In the genomic region with DNA sequence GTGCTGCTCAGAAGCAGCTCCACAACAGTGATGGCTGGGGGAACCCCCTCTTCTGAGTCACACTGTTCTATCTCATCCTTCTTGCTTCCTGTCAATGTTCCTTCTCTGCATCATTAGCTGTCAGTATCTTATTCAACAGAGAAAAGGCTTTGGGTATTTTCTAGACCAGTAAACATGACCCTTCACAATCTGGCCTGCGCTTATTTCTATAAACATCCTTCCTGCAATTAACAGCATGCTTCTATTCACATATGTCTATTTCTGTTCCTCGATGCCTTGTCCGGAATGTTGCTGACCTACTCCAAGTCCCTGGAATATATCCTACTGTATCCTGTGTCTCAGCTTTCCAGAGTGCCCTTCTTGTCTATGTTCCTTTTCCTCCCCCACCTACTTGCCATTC, we compare ENCODE assay signal across 25 mouse cellular contexts.
DNase-seq lines count a peak whose midpoint lies in the region; ATAC-seq and TF ChIP-seq lines count a peak whose summit lies in the region.
"Had no signal": no experiment of that assay in that cellular context is flagged by ENCODE, and none has a peak within 500 bp of the region (broad histone marks: within the 10 kb centered on the region; RNA-seq: fewer than 3 reads in every experiment).

No protein-coding gene starts in this region.

- no peak for TF ChIP-seq POLR2A in CH12.LX (IDR thresholded peaks at IDR 0.05; ENCODE audit: low read depth, low read length)

- H3K27me3 ChIP-seq in liver, embryonic 16.5 days (ENCODE audit: control insufficient read depth, insufficient read depth, low read depth, low read length) = no peaks in the 10 kb centered on the region
- no peaks in the 10 kb centered on the region for H3K27me3 ChIP-seq in CH12.LX (replicated peaks)
- H3K27me3 ChIP-seq in hindbrain, postnatal 0 days (ENCODE audit: insufficient read depth, low read length) = no peaks in the 10 kb centered on the region
- H3K27me3 ChIP-seq: embryonic facial prominence, embryonic 15.5 days; forebrain, embryonic 12.5 days had no signal

- dilution Hi-C loops in CH12.LX (cut with MboI; ENCODE audit: extremely low pct_ligation_motif_present, extremely low pct_unique_long_range_greater_than_20kb, low sequenced_read_pairs) = no loop called here

- ATAC-seq in liver, embryonic 16.5 days (ENCODE audit: low read depth) = 0 out of 2 replicates have a peak, but pooled peaks have one; percentile 9
- no peak for ATAC-seq in hindbrain, postnatal 0 days
- ATAC-seq: activated CD4-positive, CD25-positive, alpha-beta regulatory T cell, adult 4 months; forebrain, embryonic 14.5 days; forebrain, embryonic 16.5 days; Patski had no signal

- in situ Hi-C loops in CH12.LX (cut with MboI; ENCODE audit: low pct_ligation_motif_present, low pct_unique_long_range_greater_than_20kb, low sequenced_read_pairs) = no loop called here

- no peaks in the 10 kb centered on the region for H3K36me3 ChIP-seq in liver, embryonic 16.5 days (ENCODE audit: control insufficient read depth, insufficient read depth)
- H3K36me3 ChIP-seq in CH12.LX (replicated peaks in 1 of 2; ENCODE audit: control insufficient read depth in 1 of 2, insufficient read depth in 1 of 2, low read length in 1 of 2) = no peaks in the 10 kb centered on the region
- H3K36me3 ChIP-seq in hindbrain, postnatal 0 days (ENCODE audit: insufficient read depth, low read length) = no peaks in the 10 kb centered on the region
- H3K36me3 ChIP-seq: embryonic facial prominence, embryonic 13.5 days; embryonic facial prominence, embryonic 15.5 days; forebrain, embryonic 10.5 days; forebrain, embryonic 12.5 days; G1E had no signal

- DNase-seq in liver (no peak), CH12.LX (ENCODE audit: extremely low read depth) (peak; percentile 6)
- peak; percentile 26 for DNase-seq in brain, adult 2 months (ENCODE audit: low read depth, low spot score)
- DNase-seq in hindbrain, postnatal 0 days (ENCODE audit: low spot score) = no peak
- DNase-seq: adrenal gland, adult 8-10 months; adrenal gland, postnatal 14 days; adrenal gland, postnatal 36 days; cerebellum, adult 11 months; cerebellum, adult 18-20 months; cerebellum, adult 8-10 months; cerebellum, adult 9-11 months; cerebellum, postnatal 14 days; cerebellum, postnatal 36 days; embryo, embryonic 11 days had no signal

- TF ChIP-seq EP300 in CH12.LX (IDR thresholded peaks at IDR 0.05; ENCODE audit: low read length) = no peak

- H3K4me3 ChIP-seq in liver, embryonic 16.5 days (ENCODE audit: low read depth, low read length) = no peak overlapping the region
- no peak overlapping the region for H3K4me3 ChIP-seq in CH12.LX (replicated peaks in 1 of 3; ENCODE audit: low read depth in 2 of 3, low read length in 2 of 3, poor library complexity in 1 of 3)
- H3K4me3 ChIP-seq in hindbrain, postnatal 0 days (ENCODE audit: low read length) = no peak overlapping the region
- H3K4me3 ChIP-seq: embryonic facial prominence, embryonic 13.5 days; embryonic facial prominence, embryonic 15.5 days; erythroblast, embryonic 14.5 days; forebrain, embryonic 10.5 days; forebrain, embryonic 12.5 days had no signal

- TF ChIP-seq RAD21 in CH12.LX (IDR thresholded peaks at IDR 0.05; ENCODE audit: low read depth, low read length) = no peak

- no peak overlapping the region for H3K27ac ChIP-seq in liver, embryonic 16.5 days (ENCODE audit: low read length)
- H3K27ac ChIP-seq in CH12.LX (ENCODE audit: insufficient read depth, low read depth) = no peak overlapping the region
- H3K27ac ChIP-seq in hindbrain, postnatal 0 days = no peak overlapping the region
- H3K27ac ChIP-seq: embryonic facial prominence, embryonic 13.5 days; embryonic facial prominence, embryonic 15.5 days; forebrain, embryonic 10.5 days; forebrain, embryonic 12.5 days had no signal

- H3K79me2 ChIP-seq in CH12.LX (replicated peaks; ENCODE audit: control insufficient read depth, extremely low read depth, insufficient read depth, poor library complexity, severe bottlenecking) = no peaks in the 10 kb centered on the region

- H3K9me3 ChIP-seq in liver, embryonic 16.5 days (replicated peaks; ENCODE audit: control insufficient read depth, low read length) = no peaks in the 10 kb centered on the region
- no peaks in the 10 kb centered on the region for H3K9me3 ChIP-seq in CH12.LX (replicated peaks; ENCODE audit: low read length)
- H3K9me3 ChIP-seq in hindbrain, postnatal 0 days (ENCODE audit: low read length) = no peaks in the 10 kb centered on the region
- H3K9me3 ChIP-seq: embryonic facial prominence, embryonic 13.5 days; embryonic facial prominence, embryonic 15.5 days; forebrain, embryonic 10.5 days; forebrain, embryonic 12.5 days; G1E had no signal

- TF ChIP-seq CTCF in CH12.LX (conservative IDR thresholded peaks at IDR 0.05 in 1 of 2, IDR thresholded peaks at IDR 0.05 in 1 of 2; ENCODE audit: low read depth in 2 of 2, low read length in 2 of 2) = no peak
- TF ChIP-seq CTCF in hindbrain, postnatal 0 days (IDR thresholded peaks at IDR 0.05; ENCODE audit: low read depth) = no peak

- no peaks in the 10 kb centered on the region for H3K4me1 ChIP-seq in liver, embryonic 16.5 days (ENCODE audit: control insufficient read depth, low read depth, low read length)
- H3K4me1 ChIP-seq in CH12.LX (ENCODE audit: control insufficient read depth in 1 of 2, insufficient read depth in 2 of 2) = peaks cover 0 to 9% of the 10 kb centered on the region in 2 experiments; a peak in 2 of 4 replicates
- peaks cover 2% of the 10 kb centered on the region; the same call in 1 of the 2 replicates for H3K4me1 ChIP-seq in hindbrain, postnatal 0 days (ENCODE audit: insufficient read depth, low read length)
- H3K4me1 ChIP-seq: embryonic facial prominence, embryonic 13.5 days; embryonic facial prominence, embryonic 15.5 days had no signal

- H3K4me2 ChIP-seq in liver, embryonic 16.5 days (ENCODE audit: low read depth, low read length) = no peak overlapping the region
- no peak overlapping the region for H3K4me2 ChIP-seq in CH12.LX (ENCODE audit: insufficient read depth, low read depth, poor library complexity, severe bottlenecking)
- no peak overlapping the region for H3K4me2 ChIP-seq in hindbrain, postnatal 0 days (ENCODE audit: low read depth, low read length)
- H3K4me2 ChIP-seq: embryonic facial prominence, embryonic 13.5 days; embryonic facial prominence, embryonic 15.5 days; forebrain, embryonic 12.5 days had no signal

- H3K9ac ChIP-seq in liver, embryonic 16.5 days (ENCODE audit: low read depth, low read length) = no peak overlapping the region
- H3K9ac ChIP-seq in CH12.LX (ENCODE audit: insufficient read depth, low read depth) = no peak overlapping the region
- H3K9ac ChIP-seq in hindbrain, postnatal 0 days (replicated peaks; ENCODE audit: low read length) = no peak overlapping the region
- H3K9ac ChIP-seq: embryonic facial prominence, embryonic 13.5 days; embryonic facial prominence, embryonic 15.5 days; forebrain, embryonic 12.5 days had no signal

- 77% methylated on average over 3 of the region's 3 CpGs for WGBS in liver, embryonic 16.5 days (ENCODE audit: insufficient replicate concordance)
- WGBS in hindbrain, postnatal 0 days = 94% methylated on average over 3 of the region's 3 CpGs

TF ChIP-seq in CH12.LX, 34 proteins besides CTCF, POLR2A, EP300 and RAD21:
- TF ChIP-seq ELF1 (IDR thresholded peaks at IDR 0.05; ENCODE audit: low read depth, low read length) (no peak), MAFK (IDR thresholded peaks at IDR 0.05; ENCODE audit: insufficient replicate concordance, low read length) (no peak), USF1 (IDR thresholded peaks at IDR 0.05; ENCODE audit: low read depth, low read length) (no peak), NELFE (IDR thresholded peaks at IDR 0.05; ENCODE audit: low read depth, low read length) (no peak), MEF2A (IDR thresholded peaks at IDR 0.05; ENCODE audit: borderline replicate concordance, low read depth, low read length) (no peak), JUN (IDR thresholded peaks at IDR 0.05; ENCODE audit: insufficient read depth, low read depth, low read length) (no peak), HCFC1 (IDR thresholded peaks at IDR 0.05; ENCODE audit: low read depth, low read length) (no peak), PAX5 (IDR thresholded peaks at IDR 0.05; ENCODE audit: low read length) (no peak), ZNF384 (IDR thresholded peaks at IDR 0.05; ENCODE audit: low read depth, low read length) (no peak)

Comparison
In these comparisons a context has a peak if more than half of its experiments do, and no peak if none do; other contexts are left out.
1. DNase-seq: peak in CH12.LX (single experiment) and brain, adult 2 months (single experiment); none in liver (single experiment) and hindbrain, postnatal 0 days (single experiment).